Mouse (Mus musculus) thymus, adult 2 months (tissue): ENCODE measurements around the gene 4922502D21Rik. TPM values are rescaled to one million over a fixed set of nuclear protein-coding genes. Genes with fewer than 3 reads are reported as not detected.
A peak's percentile ranks its signal among the peaks of the same experiment; 100 is the strongest.
"Not testable (repeated sequence)": the region's sequence is repeated elsewhere in the genome, so short reads cannot be mapped to it uniquely, and the experiment has no call there.

Experiments
- DNase-seq: peaks from one replicate; pipeline ENCODE4 v3.0.0; 2021
- H3K27ac ChIP-seq: fragments of 200-500 bp; 2 replicates; pipeline ENCODE4 v1.5.1; 2012; ENCODE audit warnings: low read length, control low read depth; ENCODE audit not compliant: control insufficient read depth, insufficient read depth
- H3K27me3 ChIP-seq: fragments of 200-500 bp; 2 replicates; pipeline ENCODE4 v1.6.1; 2012; ENCODE audit warnings: mild to moderate bottlenecking, low read length, moderate library complexity, mixed read lengths; ENCODE audit not compliant: control insufficient read depth, insufficient read depth
- H3K36me3 ChIP-seq: fragments of 200-500 bp; 2 replicates; pipeline ENCODE4 v1.6.1; 2012; ENCODE audit warnings: mild to moderate bottlenecking, low read length, moderate library complexity; ENCODE audit not compliant: control insufficient read depth, insufficient read depth
- H3K4me1 ChIP-seq: fragments of 200-500 bp; replicated peaks from 2 replicates; pipeline ENCODE4 v1.6.1; 2012; ENCODE audit warnings: low read length; ENCODE audit not compliant: control insufficient read depth, insufficient read depth
- H3K4me3 ChIP-seq: fragments of 200-500 bp; 2 replicates; pipeline ENCODE4 v1.5.1; 2012; ENCODE audit warnings: mild to moderate bottlenecking, low read length, control low read depth, moderate library complexity; ENCODE audit not compliant: control insufficient read depth, insufficient read depth
- CTCF ChIP-seq: fragments of 200-500 bp; IDR thresholded peaks from 2 replicates; pipeline ENCODE4 v1.5.1; 2012; ENCODE audit warnings: mild to moderate bottlenecking, control low read depth, low read length, moderate library complexity, borderline replicate concordance; ENCODE audit not compliant: control insufficient read depth, poor library complexity, insufficient read depth; ENCODE audit errors: extremely low read depth
- POLR2A ChIP-seq: fragments of 200-500 bp; IDR thresholded peaks from 2 replicates; pipeline ENCODE4 v1.6.1; 2012; ENCODE audit warnings: mild to moderate bottlenecking, low read length, control low read depth, moderate library complexity; ENCODE audit not compliant: control insufficient read depth, poor library complexity, insufficient read depth; ENCODE audit errors: extremely low read depth
- WGBS: fragments of 180-500 bp; shearing (Covaris S2); methylation state at CpG from one replicate; pipeline ENCODE4 v1.1.7; 2018; 5-methylcytosine and 5-hydroxymethylcytosine counted together
- polyA plus RNA-seq: library from polyadenylated mRNA; depleted of rRNA; stranded (reverse); fragments of >200 nt; gene quantifications from 2 replicates; pipeline ENCODE4 v1.2.3, GENCODE M21; 2012

The 4922502D21Rik gene
- polyA plus RNA-seq, 1 experiment = 0.15 TPM

DNA sequence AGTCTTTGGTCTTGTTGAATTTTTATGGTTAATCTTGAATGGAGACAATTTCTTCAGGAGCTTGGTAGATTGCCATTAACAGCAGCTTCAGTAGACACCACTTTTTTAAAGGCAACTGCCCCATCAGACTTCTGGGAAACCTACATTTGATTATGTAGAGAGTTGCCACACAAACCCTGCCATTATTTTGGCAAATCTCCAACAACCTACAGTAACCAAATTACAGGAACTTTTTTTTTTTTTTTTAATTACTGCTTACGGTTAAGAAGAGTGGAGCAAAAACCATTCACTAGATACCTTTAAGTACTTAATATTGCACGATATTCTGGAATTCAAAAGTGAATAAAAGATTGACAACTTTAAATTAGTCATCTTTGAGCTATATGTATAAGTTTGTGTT is 27.9 kb upstream of the 4922502D21Rik start:
- Histone ChIP-seq H3K27ac (no peak overlapping the region), H3K4me3 (no peak overlapping the region), H3K4me1 (no peaks in the 10 kb centered on the region), H3K36me3 (no peaks in the 10 kb centered on the region), H3K27me3 (no peaks in the 10 kb centered on the region)
- DNase-seq = no peak
- WGBS = 93% methylated on average over 2 of the region's 2 CpGs
- TF ChIP-seq POLR2A (no peak), CTCF (no peak)

DNA sequence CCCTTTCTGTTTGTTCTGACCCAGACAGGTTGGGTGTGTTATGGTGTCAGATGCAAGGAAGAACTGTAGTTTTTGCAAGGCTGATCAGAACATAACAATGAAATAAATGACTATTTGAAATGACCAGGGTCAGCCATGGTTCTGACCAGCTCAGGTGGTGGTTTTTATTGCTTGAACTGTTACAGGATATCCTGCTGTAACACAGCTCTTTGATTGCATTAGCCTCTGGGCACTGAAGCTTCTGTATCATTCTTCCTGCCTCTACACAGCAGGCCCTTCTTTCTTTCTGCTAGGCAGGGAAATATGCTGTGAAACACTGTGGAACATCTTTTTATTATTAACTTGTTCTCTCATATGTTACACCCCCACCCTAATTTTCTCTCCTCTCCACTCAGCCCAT is 24.8 kb upstream of the 4922502D21Rik start:
- no peak for DNase-seq
- no peaks in the 10 kb centered on the region for H3K4me1 ChIP-seq
- no peak overlapping the region for H3K4me3 ChIP-seq
- H3K27me3 ChIP-seq = no peaks in the 10 kb centered on the region
- H3K27ac ChIP-seq = no peak overlapping the region
- TF ChIP-seq CTCF (no peak), POLR2A (no peak)
- no peaks in the 10 kb centered on the region for H3K36me3 ChIP-seq

DNA sequence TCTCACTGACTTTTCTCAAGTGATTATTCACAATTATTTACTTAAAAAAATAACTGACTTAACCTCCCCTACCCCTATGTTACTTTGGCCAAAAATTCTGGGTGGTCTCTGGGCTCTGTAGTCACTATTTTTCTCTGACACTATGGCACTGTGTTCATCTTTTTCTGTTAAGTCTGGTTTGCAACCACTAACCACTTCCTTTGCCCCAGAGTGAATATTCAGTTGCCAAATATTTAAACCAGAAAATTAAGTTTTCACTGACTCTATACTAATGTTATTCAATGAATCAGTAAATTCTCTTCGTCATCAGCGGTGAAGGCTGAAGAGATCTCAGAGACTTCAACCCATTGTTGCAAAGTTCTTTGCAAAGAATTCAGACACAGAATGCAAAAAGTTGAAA is 24.2 kb upstream of the 4922502D21Rik start:
- whole genome bisulfite sequencing = 29% methylated on average over 2 of the region's 2 CpGs
- H3K4me3 ChIP-seq = no peak overlapping the region
- peaks cover 2% of the 10 kb centered on the region; the same call in 1 of the 2 replicates for H3K4me1 ChIP-seq
- no peak overlapping the region for H3K27ac ChIP-seq
- DNase-seq = no peak
- H3K36me3 ChIP-seq = no peaks in the 10 kb centered on the region
- no peak for TF ChIP-seq POLR2A
- no peak for TF ChIP-seq CTCF
- no peaks in the 10 kb centered on the region for H3K27me3 ChIP-seq

DNA sequence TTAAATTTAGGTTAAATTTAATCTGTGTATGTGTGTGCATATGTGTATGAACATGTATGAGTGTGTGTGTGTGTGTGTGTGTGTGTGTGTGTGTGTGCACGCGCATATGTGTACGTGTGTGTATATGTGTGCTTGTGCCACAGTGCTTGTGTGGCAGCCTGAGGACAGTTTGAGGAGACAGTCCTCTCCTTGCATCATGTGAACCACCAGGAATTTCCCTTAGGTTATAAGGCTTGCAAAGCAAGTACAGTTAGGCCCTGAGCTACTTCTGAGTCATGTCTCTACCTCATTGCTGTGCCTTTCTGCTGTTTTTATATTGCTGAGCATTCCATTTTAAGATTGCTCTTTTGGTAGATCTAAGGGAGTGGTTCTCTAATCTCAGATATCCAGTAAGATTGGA is 19.5 kb upstream of the 4922502D21Rik start:
- no peak overlapping the region for H3K4me3 ChIP-seq

DNA sequence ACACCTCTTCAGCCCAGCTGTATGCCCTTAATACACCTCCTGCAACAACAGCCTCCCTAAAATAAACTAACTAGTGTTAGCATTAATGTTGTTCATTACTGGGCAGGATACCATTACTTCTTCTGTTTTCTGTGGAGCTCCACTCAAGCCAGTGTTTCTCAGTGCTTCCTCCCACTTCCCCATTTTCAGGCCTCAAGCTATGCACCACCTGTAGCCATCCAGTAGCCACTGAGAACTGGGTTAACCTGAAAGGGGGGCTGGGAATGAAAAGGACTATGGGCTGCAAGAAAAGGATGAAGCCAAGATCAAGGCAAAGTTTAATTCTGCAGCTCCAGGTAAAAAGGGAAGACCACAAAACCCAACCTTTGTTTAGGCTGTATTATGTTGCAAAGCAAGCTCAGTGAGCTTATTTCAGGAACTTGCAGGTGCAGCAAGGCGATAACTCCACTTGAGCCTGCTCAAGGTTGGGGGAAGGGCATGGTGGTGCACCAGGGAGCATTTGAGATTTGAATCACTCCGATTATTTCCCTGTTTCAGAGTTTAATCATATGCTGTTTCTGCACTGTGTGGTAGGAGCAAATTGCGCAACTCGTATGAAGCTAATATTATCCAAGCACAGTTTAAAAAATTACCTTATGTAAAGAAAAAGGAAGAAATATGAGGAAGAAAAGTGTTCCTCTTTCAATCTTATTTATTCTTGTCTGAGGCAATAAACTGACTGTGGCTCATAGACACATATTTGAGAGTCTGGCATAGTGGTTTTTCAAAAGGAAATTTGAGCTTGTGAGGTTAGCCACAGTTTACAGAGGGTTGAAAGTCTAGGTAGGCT is 18.1 kb upstream of the 4922502D21Rik start:
- TF ChIP-seq POLR2A (no peak), CTCF (no peak)
- H3K27me3 ChIP-seq = no peaks in the 10 kb centered on the region
- peak overlapping the region; percentile 35 for H3K27ac ChIP-seq
- peak; percentile 15 for DNase-seq
- 2% methylated on average over 4 of the region's 4 CpGs for WGBS
- H3K4me3 ChIP-seq = no peak overlapping the region
- no peaks in the 10 kb centered on the region for H3K36me3 ChIP-seq
- peaks cover 8% of the 10 kb centered on the region for H3K4me1 ChIP-seq

More for the DNA sequence above, 19.5 kb upstream of the 4922502D21Rik start:
- Histone ChIP-seq H3K27ac (no peak overlapping the region), H3K27me3 (no peaks in the 10 kb centered on the region), H3K4me1 (peaks cover 8% of the 10 kb centered on the region), H3K36me3 (no peaks in the 10 kb centered on the region)
- TF ChIP-seq POLR2A = no peak
- no peak for DNase-seq
- WGBS = 79% methylated on average over 3 of the region's 3 CpGs

DNA sequence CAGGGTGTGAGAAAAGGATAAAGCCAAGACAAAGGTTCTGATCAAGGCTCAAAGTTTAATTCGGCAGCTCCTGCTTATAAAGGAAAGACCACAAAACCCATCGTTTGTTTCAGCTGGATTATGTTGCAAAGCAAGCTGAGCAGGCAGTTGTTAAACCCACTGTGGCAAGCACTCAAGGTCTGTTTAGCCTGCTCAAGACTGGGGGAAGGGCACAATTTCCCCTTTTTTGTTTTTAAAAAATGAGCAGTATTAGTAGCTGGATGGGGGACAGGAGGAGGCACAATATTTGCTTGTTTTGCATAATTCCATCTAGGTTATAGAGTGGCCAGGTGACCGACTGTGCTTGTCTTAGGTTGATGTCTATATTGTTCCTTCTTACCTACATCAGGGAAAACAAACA is 12.8 kb upstream of the 4922502D21Rik start:
- H3K36me3 ChIP-seq = no peaks in the 10 kb centered on the region
- no peak overlapping the region for H3K4me3 ChIP-seq
- 33% methylated on average over 3 of the region's 3 CpGs for WGBS
- no peaks in the 10 kb centered on the region for H3K27me3 ChIP-seq
- H3K4me1 ChIP-seq = peaks cover 1% of the 10 kb centered on the region
- no peak overlapping the region for H3K27ac ChIP-seq
- DNase-seq = no peak
- no peak for TF ChIP-seq POLR2A
- no peak for TF ChIP-seq CTCF

DNA sequence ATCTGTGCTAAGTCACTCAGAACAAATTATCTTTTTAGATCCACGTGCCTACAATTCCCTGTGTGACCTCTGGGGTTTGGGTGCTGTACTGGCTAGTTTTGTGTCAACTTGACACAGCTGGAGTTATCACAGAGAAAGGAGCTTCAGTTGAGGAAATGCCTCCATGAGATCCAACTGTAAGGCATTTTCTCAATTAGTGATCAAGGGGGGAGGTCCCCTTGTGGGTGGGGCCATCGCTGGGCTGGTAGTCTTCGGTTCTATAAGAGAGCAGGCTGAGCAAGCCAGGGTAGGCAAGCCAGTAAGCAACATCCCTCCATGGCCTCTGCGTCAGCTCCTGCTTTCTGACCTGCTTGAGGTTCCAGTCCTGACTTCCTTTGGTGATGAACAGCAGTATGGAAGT is 10.8 kb upstream of the 4922502D21Rik start, which contains the start of gene Clec12a:
Gene Clec12a, plus strand, starts transcription at position 301 of the 400 bp plus-strand sequence.
- WGBS = 94% methylated on average over 4 of the region's 4 CpGs
- H3K27ac ChIP-seq, DNase-seq, H3K36me3 ChIP-seq, H3K4me3 ChIP-seq, H3K4me1 ChIP-seq, H3K27me3 ChIP-seq: not testable (repeated sequence)
